Mouse (Mus musculus) gastrocnemius, postnatal 36 days (tissue): ENCODE results near the gene Apobec2. TPM values are rescaled to one million over a fixed set of nuclear protein-coding genes. Genes with fewer than 3 reads are reported as not detected.

Experiments used
- DNase-seq, 2 experiments: peaks; one replicate each; pipeline ENCODE4 v3.0.0; 2022
- intact Hi-C: fragments of 180-260 bp; cut with DNase I; formaldehyde crosslinking; loops from one replicate; pipeline ENCODE4 v1.15.1; 2025
- total RNA-seq, 2 experiments: library from RNA; stranded (reverse); gene quantifications; 2 replicates each; pipeline ENCODE4 v1.2.3; 2021

The Apobec2 gene
- total RNA-seq, 2 experiments from 2014 or later: 445 to 493 TPM

DNA sequence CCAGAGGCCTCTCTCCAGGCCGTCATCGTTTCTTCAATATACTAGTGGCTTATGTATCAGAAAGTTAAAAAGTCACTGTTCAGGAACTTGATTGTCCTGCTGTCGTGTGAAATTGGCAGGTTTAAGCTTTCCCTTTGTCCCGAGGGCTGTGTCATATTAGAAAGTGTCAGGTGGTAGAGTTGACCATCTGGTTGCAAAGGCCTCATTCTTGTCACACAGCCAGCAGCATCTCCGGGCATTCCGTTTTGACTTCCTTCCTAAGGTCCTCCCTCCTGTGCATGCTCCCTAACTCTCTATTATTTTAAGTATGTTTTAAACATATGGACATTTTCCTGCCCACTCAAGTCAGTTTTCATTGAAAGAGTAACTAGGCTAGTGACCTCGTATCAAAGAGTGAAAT, 16.7 kb downstream of the Apobec2 start:
- no peak for DNase-seq
- intact Hi-C loops: loop anchor here (2.0 kb wide), 1 partner anchor 187 kb away; no protein-coding TSS in a partner anchor

DNA sequence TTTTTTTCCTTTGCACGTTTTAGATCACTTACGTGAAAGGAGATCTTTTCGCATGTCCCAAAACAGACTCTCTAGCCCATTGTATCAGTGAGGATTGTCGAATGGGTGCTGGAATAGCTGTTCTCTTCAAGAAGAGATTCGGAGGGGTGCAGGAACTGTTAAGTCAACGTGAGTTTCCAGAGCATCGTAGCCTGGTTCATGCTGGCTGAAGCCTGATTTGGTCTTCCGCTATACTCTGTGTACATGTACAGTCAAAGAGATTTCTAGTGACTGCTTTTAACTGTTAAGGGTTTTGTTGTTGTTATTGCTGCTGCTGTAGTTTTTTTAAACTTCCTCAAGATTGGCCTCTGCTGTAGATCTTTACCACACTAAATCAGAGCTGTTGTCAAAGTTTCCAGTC, 21.5 kb downstream of the Apobec2 start:
- DNase-seq: no peak
- intact Hi-C loops: no loop called here

- no peak for DNase-seq
Observed at GRCm38 (mm10) chr17:48410299-48410785, 22.4 kb downstream of the Apobec2 start.

GRCm38 (mm10) chr17:48409380-48410298, 23.1 kb downstream of the Apobec2 start, which contains the start of the genes Nfya and Oard1:
Gene Nfya, minus strand, starts transcription at chr17:48409906.
Gene Oard1, plus strand, starts transcription at chr17:48410014.
- intact Hi-C loops: no loop called here
- peak; percentile 99 to 100 for DNase-seq

More at GRCm38 (mm10) chr17:48410299-48410785, 22.4 kb downstream of the Apobec2 start:
- intact Hi-C loops: no loop called here

DNA sequence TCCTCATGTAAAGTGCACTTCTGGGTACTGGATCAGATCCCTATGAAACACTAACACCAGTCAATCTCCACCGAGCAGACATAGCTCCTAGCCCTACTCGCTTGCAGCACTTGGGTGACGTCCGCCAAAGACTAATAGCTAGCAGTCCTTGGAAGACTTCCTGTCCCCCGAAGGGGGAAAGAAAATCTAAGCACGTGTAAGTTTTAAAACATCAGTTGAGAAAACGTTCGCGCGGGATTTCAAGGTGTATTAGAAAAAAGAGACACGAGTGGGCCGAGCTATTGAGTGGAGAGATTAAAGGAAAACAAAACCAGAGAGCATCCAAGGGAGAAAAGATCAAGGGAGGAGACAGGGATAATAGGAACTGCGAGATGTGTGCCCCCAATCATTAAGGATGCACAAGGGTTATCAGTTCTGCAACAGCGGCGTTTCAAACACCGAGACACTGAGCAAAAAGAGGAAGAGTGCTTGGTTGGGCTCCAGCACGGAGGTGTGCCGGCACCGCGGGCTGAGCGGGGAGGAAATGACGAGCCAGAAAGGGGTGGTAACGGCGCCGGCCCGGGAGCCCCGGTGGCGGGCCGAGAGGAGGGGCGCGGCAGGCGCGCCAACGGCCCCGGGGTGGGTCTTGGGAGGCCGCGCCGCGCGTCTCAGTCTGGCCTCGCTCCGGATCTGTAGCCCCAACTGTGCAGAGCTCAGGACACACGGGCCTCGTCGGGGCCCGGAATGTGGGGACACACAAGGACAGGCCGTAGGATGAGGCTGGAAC, 24.0 kb downstream of the Apobec2 start:
- peak; percentile 46 to 66 for DNase-seq
- intact Hi-C loops: no loop called here

DNA sequence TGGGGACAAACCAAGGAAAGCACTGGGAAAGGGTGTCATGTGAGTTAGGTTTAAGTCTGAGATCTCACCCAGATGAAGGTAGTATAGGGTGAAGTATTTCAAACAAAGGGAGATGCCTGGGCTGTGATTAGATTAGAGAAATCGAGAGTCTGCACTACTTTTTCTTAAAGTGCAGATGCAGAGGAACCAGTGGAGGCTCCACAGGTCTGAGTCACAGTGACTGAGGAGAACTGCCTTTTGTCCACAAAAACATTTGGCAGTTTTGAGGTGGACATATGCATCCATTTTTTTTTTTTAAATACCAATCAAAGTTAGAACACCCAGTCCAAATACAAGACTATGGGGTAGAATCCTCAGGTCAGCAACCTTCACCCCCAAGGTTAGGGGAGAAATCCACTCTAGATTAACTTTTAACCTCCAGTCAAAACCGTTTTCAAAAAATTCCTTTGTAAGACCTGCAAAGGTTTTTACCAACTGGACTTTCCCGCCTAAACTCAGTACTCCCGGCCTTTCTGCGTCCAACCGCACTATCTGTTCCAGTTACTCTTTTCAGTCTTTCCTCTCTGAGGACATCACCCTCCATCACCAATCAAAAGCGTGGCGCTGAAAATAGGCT, 24.7 kb downstream of the Apobec2 start:
- intact Hi-C loops: no loop called here
- DNase-seq: no peak

DNA sequence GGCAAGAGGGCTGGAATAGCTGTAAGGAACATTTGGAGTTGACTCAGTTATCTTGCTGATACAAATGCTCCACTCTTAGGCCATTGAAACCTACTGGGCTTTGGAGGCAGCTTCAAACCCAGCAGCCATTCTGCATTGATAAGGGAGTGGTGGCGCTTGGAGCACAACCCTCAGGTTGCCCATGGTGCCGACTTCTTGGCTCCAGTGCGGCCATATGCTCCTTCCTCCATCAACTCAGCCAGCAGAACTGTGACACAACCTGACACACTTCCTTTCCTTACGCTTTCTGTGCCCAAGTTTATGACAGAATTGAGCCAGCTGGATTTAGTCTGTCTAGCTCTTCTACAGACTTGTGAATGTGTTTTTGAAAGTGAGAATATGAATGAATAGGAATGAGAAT, 25.6 kb downstream of the Apobec2 start:
- intact Hi-C loops: no loop called here

GRCm38 (mm10) chr17:48404706-48405105, 28.0 kb downstream of the Apobec2 start:
- DNase-seq: no peak
- intact Hi-C loops: no loop called here

More for the DNA sequence above, 25.6 kb downstream of the Apobec2 start:
- no peak for DNase-seq

DNA sequence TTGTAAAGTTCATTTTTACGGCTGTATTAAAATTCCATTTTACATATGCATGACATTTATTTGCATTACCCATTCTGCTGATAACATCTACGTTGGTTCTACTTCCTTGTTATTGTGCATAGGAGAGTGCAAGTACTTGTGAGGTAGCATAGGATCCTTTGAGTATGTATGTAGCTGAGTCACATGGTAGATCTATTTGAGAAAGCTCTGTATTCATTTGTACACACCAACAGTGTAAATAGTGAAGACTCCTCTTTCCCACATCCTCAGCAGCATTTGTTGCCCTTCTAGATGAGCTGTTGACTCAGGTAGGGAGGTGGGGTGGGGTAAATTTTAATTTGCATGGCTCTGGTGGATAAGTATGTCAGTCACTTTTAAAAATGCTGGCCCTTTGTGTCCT, 28.9 kb downstream of the Apobec2 start:
- DNase-seq: no peak
- intact Hi-C loops: no loop called here

GRCm38 (mm10) chr17:48402751-48403150, 30.0 kb downstream of the Apobec2 start:
- DNase-seq: no peak
- intact Hi-C loops: no loop called here

DNA sequence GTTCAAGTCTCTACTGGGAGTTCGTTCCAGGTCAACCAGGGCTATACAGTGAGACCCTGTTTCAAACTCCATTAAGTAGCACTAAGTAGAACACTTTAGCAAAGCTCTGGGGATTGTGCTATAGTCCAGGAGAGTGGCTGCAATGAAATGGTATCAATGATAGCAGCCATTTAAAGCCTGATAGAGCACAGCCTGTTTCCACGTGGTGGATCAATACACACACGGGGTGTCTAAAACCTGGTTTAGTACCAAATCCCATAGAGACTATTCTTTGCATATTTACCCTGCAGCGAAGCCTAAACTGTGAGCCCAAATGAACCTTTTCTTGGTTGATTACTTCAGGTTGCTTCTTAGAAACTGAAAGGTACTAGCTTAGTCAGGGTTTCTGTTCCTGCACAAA, 31.0 kb downstream of the Apobec2 start:
- intact Hi-C loops: no loop called here

GRCm38 (mm10) chr17:48392616-48393015, 40.1 kb downstream of the Apobec2 start:
- intact Hi-C loops: no loop called here

More for the DNA sequence above, 31.0 kb downstream of the Apobec2 start:
- DNase-seq: no peak

GRCm38 (mm10) chr17:48391446-48391845, 41.3 kb downstream of the Apobec2 start:
- intact Hi-C loops: no loop called here

More at GRCm38 (mm10) chr17:48392616-48393015, 40.1 kb downstream of the Apobec2 start:
- DNase-seq: no peak

DNA sequence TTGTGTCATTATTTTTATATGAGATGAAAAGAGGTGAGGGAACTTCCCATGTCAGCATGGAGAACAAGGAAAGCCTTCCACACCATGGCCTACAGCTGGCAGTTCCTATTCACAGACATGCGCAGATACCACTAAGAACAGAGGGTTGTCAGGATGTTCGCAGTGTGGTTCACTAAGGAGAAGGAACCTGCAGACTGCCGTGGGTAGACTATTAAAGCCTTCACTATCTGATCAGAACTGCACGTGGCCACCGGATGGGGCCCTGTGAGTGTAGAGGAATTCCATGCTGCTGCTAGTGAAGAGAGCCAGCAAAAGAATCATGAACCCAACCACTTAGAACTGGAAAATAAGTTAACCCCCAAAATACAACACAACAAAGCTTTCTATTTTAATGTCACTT, 43.3 kb downstream of the Apobec2 start:
- DNase-seq: no peak
- intact Hi-C loops: no loop called here

More at GRCm38 (mm10) chr17:48391446-48391845, 41.3 kb downstream of the Apobec2 start:
- DNase-seq: no peak

GRCm38 (mm10) chr17:48388666-48389065, 44.1 kb downstream of the Apobec2 start:
- no peak for DNase-seq
- intact Hi-C loops: no loop called here

DNA sequence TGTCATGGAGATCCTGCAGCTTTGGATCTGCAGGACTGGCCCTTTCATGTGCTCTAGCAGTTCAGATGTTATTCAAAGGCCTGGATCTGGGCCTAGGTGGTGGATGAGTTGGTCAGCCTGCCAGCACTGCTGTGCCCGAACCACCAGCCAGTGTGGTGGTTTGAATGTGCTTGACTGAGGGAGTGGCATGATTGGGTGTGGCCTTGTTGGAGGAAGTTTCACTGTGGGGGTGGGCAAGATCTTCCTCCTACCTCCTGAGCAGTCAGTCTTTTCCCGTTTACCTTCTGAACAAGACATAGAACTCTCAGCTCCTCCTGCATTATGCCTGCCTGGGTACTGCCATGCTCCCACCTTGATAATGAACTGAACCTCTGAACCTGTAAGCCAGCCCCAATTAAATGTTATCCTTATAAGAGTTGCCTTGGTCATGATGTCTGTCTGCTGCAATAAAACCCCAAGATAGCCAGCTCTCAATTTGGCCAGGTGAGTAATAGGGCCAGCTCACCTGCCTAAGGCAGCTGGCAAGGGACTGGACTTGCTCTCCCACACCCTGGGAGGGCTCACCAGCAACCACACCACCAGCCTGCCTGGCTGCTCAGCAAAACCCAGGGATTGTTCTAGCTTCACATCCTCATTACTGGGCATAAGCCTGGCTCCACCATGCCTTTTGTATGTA, 46.8 kb downstream of the Apobec2 start:
- no peak for DNase-seq
- intact Hi-C loops: no loop called here

- DNase-seq: no peak
- intact Hi-C loops: no loop called here
Observed at GRCm38 (mm10) chr17:48379050-48379449, 53.7 kb downstream of the Apobec2 start.

DNA sequence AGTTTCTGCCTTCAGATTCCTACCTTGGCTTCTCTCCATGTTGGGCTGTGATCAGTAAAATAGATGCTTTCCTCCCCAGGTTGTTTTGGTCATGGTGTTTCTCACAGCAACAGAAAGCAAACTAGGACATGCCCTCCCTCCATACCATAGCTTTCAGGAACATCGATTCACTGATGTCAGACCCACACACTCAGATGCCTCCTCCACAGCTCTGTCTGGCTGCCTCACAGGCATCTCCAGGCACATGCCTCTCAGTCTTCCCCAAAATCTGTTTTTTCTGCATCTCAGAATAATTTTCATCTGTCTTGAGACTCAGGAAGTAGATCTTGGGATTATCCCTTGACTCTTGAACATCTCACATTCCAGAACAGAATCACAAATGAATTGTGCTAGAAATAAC, 56.6 kb downstream of the Apobec2 start:
- intact Hi-C loops: no loop called here
- DNase-seq: no peak

- no peak for DNase-seq
- intact Hi-C loops: no loop called here
Observed at GRCm38 (mm10) chr17:48372987-48373386, 59.7 kb downstream of the Apobec2 start.

DNA sequence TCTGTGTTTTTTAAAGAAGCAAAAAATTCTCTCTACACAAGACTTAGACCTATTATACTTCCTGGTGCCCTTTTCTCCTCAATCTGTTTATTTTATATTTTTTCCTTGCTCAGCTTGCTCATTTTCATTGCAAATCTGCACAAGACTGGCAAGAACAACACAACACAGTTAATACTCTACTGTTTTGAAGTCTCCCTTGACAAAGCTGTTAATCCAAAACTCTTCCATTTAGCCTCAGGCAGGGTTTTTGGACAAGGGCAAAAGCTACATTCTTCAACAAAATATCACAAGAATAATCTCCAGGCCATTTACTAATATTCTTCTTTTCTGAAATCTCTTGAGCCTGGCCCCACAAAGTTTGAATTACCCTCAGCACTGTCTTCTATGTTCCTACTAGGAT, 61.1 kb downstream of the Apobec2 start:
- DNase-seq: no peak
- intact Hi-C loops: no loop called here
